Mouse (Mus musculus): ENCODE data around the gene Angel1.

DNA sequence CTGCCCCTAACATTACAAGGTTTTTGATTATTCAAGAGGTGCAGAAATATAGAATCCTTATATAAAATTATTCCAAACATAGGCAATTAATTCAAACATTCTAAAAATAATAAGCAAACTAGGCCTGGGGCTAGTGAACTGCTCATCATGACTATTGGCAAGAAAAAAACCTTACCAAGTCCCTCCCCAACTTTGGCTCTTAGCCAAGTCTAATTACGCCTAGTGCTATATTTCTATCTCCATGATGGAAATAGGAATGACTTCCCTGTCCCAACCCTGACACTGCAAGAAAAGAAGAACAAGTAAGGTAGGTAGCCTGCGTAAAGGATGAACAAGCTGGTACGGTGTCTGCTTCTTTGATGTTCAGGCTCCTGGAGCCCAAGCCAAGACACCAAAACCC lies 23.6 kb downstream of the Angel1 start:
- TF ChIP-seq CTCF (IDR thresholded peaks at IDR 0.05; ENCODE audit: borderline replicate concordance, insufficient read depth, low read depth, low read length) (no peak), POLR2A (IDR thresholded peaks at IDR 0.05; ENCODE audit: borderline replicate concordance, insufficient read depth, low read length) (no peak)
